Mouse (Mus musculus): Measurements from ENCODE around the gene Spic. TPM values are rescaled to one million over a fixed set of nuclear protein-coding genes. Genes with fewer than 3 reads are reported as not detected.

Spic gene
- 6.9 TPM for total RNA-seq (2023)

DNA sequence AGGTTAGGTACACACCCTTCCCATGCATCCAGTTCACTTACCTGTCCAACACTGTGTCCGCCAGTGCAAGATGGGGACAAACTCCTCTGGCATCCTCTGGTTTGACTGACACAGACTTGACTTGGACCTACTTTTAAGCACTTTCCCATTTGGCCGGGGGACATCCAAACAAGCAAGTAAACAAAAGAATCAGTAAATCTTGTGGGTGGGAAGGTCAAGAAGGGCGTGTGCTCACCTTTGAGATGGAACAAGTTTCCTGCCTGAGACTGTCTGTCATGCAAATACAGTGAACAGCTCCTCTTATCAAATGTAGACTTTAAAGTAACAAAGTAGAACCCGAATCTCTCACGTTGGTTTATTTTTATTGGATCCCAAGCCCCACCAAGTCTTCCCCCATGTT is at the start of gene Spic:
Gene Spic (minus strand): TSS at position 91 of the 400 bp plus-strand sequence.

DNA sequence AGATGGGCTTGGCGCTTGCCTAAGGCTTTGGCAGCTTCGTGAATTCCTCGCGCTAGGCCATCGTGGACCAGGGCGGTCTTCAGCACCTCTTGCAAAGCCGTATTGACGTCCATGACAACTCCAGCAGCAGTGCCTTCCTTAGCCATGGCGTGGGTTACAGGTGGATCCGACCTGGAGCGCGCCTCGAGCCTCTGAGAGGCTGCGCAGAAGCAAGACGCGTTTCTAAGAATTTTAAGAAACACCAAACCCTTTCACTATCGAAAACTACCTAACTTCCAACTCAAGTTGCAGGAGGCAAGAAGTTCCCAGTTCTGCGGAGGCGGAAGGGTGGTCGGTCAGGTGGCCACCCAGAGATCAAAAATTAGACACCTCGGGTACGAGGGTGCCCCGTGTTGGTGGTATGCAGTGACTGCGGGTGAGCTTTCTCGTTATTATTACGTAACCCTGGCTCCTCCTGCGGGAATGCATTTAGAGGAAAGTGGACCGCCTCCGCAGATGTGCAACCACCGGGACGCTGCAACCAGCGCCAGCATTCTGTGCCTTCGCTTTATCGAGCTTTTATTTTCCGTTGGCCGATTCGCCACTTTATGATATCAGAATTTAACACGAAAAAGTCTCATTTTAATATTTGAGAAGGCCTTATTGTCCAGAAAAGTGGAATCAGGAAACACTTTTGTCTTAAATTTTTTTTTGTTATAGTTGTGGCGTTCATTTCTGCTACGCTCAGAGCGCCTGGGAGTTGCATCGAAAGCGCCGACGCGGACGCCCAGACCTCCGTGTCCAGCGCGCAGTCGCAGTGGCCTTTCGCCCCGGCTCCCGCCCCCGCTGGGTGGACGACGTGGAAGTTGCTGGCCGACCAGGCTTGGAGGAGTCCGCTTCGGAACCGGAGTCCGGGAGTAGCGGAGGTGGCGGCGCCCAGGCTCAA is 46.0 kb upstream of the Spic start, which contains the start of gene Arl1:
Gene Arl1 (plus strand): TSS at position 288 of the 925 bp plus-strand sequence.

Other genes starting within 250 kb of the Spic start
- gene Sycp3, start 225.4 kb downstream of the Spic start, total RNA-seq (2023): 1.1 TPM
- 3.3 TPM for gene Chpt1, start 180.9 kb downstream of the Spic start, total RNA-seq (2023)
- gene Mybpc1, start 79.9 kb downstream of the Spic start, total RNA-seq (2023): not detected
- 27.7 TPM for gene Arl1, start 45.8 kb upstream of the Spic start, total RNA-seq (2023)
- gene Utp20, start 141.8 kb upstream of the Spic start, total RNA-seq (2023): 66.0 TPM
- gene Slc5a8, start 201.0 kb upstream of the Spic start, total RNA-seq (2023): not detected

All from CD4-positive naive resting alpha-beta T cell, adult 76 days (primary cell).